ENCODE assay signal across 8 mouse cellular contexts in genomic region chr10:39096981-39097380, GRCm38 (mm10). TPM values are rescaled to one million over a fixed set of nuclear protein-coding genes. Genes with fewer than 3 reads are reported as not detected.
DNase-seq lines count a peak whose midpoint lies in the region; ATAC-seq lines count a peak whose summit lies in the region.

No protein-coding gene starts in this region.

- H3K9ac ChIP-seq in heart, embryonic 11.5 days (ENCODE audit: low read depth, low read length): no peak overlapping the region
- H3K9ac ChIP-seq in midbrain, embryonic 13.5 days (replicated peaks): no peak overlapping the region

- no peak for ATAC-seq in heart, embryonic 11.5 days (replicated peaks; ENCODE audit: insufficient number of reproducible peaks, low FRiP score, low TSS enrichment)
- no peak for ATAC-seq in granulocyte monocyte progenitor cell, adult 5-6 weeks (replicated peaks; ENCODE audit: poor library complexity, severe bottlenecking)
- no peak for ATAC-seq in midbrain, embryonic 13.5 days

- H3K4me1 ChIP-seq in heart, embryonic 11.5 days (ENCODE audit: control insufficient read depth, insufficient read depth, low read length): no peaks in the 10 kb centered on the region
- no peaks in the 10 kb centered on the region for H3K4me1 ChIP-seq in midbrain, embryonic 13.5 days (replicated peaks)

- no peak overlapping the region for H3K4me3 ChIP-seq in heart, embryonic 11.5 days (ENCODE audit: low read depth, low read length)
- no peak overlapping the region for H3K4me3 ChIP-seq in midbrain, embryonic 13.5 days (replicated peaks)

- no peaks in the 10 kb centered on the region for H3K27me3 ChIP-seq in heart, embryonic 11.5 days (ENCODE audit: control insufficient read depth, insufficient read depth, low read length)
- no peaks in the 10 kb centered on the region for H3K27me3 ChIP-seq in midbrain, embryonic 13.5 days

- WGBS in heart, embryonic 11.5 days (ENCODE audit: insufficient replicate concordance): 85% methylated on average over 9 of the region's 9 CpGs
- WGBS in midbrain, embryonic 13.5 days: 84% methylated on average over 9 of the region's 9 CpGs

- H3K36me3 ChIP-seq in heart, embryonic 11.5 days (ENCODE audit: control insufficient read depth, insufficient read depth, low read length): peaks cover 34% of the 10 kb centered on the region
- no peaks in the 10 kb centered on the region for H3K36me3 ChIP-seq in midbrain, embryonic 13.5 days

- no peak overlapping the region for H3K27ac ChIP-seq in heart, embryonic 11.5 days (ENCODE audit: low read depth, low read length)
- no peak overlapping the region for H3K27ac ChIP-seq in midbrain, embryonic 13.5 days

- DNase-seq in heart, adult 8-10 months (ENCODE audit: low spot score): peak; percentile 16
- DNase-seq in thymus, postnatal 14 days: peak; percentile 16
- DNase-seq in thymus, adult 18-20 months: no peak
- peak; percentile 16 for DNase-seq in c-Kit-positive CD71-negative TER-119-negative erythroid progenitor cells, embryonic 14.5 days (ENCODE audit: low read depth)
- DNase-seq in left cerebral cortex, postnatal 4 days: peak; percentile 49

- intact Hi-C loops in left cerebral cortex, postnatal 4 days (cut with DNase I): no loop called here

- H3K9me3 ChIP-seq in heart, embryonic 11.5 days (replicated peaks; ENCODE audit: control insufficient read depth, low read length): no peaks in the 10 kb centered on the region
- no peaks in the 10 kb centered on the region for H3K9me3 ChIP-seq in midbrain, embryonic 13.5 days

- no peak overlapping the region for H3K4me2 ChIP-seq in heart, embryonic 11.5 days
- no peak overlapping the region for H3K4me2 ChIP-seq in midbrain, embryonic 13.5 days (replicated peaks)

RNA-seq across cellular contexts. Expression of gene Fam229b, which starts 36.7 kb away (rescaled TPM):
- total RNA-seq in heart, adult 8-10 months (2022): 10 to 100 TPM in 2 of 4 experiments, 1 to 10 TPM in 2; 6.2 to 10.7 (median 9.3) TPM
- 8.0 and 8.6 TPM in 2 replicates for polyA plus RNA-seq in heart, embryonic 11.5 days (2014; fragmentation: Nextera tagmentation; extraction: Ambion mirVana)
- total RNA-seq in left cerebral cortex, postnatal 4 days (2021): 10 to 100 TPM; 10.7 to 13.4 TPM
- total RNA-seq in granulocyte monocyte progenitor cell, adult 5-6 weeks (2014; fragmentation: Nextera tagmentation): 0.60 and 20.7 TPM in 2 replicates
- 0.78 TPM in 1 of 2 replicates, not detected in the other for total RNA-seq in granulocyte monocyte progenitor cell, adult 5-6 weeks (2017)
- 30.6 and 31.7 TPM in 2 replicates for polyA plus RNA-seq in midbrain, embryonic 13.5 days (2015; fragmentation: Nextera tagmentation; extraction: Ambion mirVana)

RNA-seq across cellular contexts. Expression of gene Tube1, which starts 36.8 kb away (rescaled TPM):
- 1 to 10 TPM in 2 of 4 experiments, under 1 TPM in 2; 0.73 to 1.3 (median 0.96) TPM for total RNA-seq in heart, adult 8-10 months (2022)
- 14.5 TPM in 2 replicates for polyA plus RNA-seq in heart, embryonic 11.5 days (2014; fragmentation: Nextera tagmentation; extraction: Ambion mirVana)
- 1 to 10 TPM; 6.0 to 7.5 TPM for total RNA-seq in left cerebral cortex, postnatal 4 days (2021)
- 13.3 and 16.7 TPM in 2 replicates for total RNA-seq in granulocyte monocyte progenitor cell, adult 5-6 weeks (2014; fragmentation: Nextera tagmentation)
- total RNA-seq in granulocyte monocyte progenitor cell, adult 5-6 weeks (2017): 15.6 and 19.8 TPM in 2 replicates
- polyA plus RNA-seq in midbrain, embryonic 13.5 days (2015; fragmentation: Nextera tagmentation; extraction: Ambion mirVana): 10.6 and 12.0 TPM in 2 replicates

Comparison
In these comparisons a context has a peak if more than half of its experiments do, and no peak if none do; other contexts are left out.
1. DNase-seq: peak in heart, adult 8-10 months (single experiment), thymus, postnatal 14 days (single experiment), c-Kit-positive CD71-negative TER-119-negative erythroid progenitor cells, embryonic 14.5 days (single experiment) and left cerebral cortex, postnatal 4 days (single experiment); none in thymus, adult 18-20 months (0 of 2).